Mouse (Mus musculus) lung, embryonic 15.5 days (tissue): Measurements from ENCODE around the gene Eif2b2. TPM values are rescaled to one million over a fixed set of nuclear protein-coding genes. Genes with fewer than 3 reads are reported as not detected.
A peak's percentile ranks its signal among the peaks of the same experiment; 100 is the strongest.

Experiments used
- ATAC-seq: fragments of 200-750 bp; cut with Nextera tagmentation; 2 replicates; pipeline ENCODE4 v1.8.0; 2017; ENCODE audit warnings: moderate number of reproducible peaks, borderline replicate concordance; ENCODE audit not compliant: low FRiP score, low TSS enrichment; ENCODE audit errors: extremely low read depth
- H3K27ac ChIP-seq: fragments of 300-500 bp; sonication (generic); 2 replicates; pipeline ENCODE4 v1.5.1; 2015; ENCODE audit warnings: moderate library complexity, mild to moderate bottlenecking, inconsistent platforms
- H3K27me3 ChIP-seq: fragments of 300-500 bp; sonication (generic); 2 replicates; pipeline ENCODE4 v1.6.1; 2015; ENCODE audit warnings: inconsistent platforms
- H3K36me3 ChIP-seq: fragments of 300-500 bp; sonication (generic); 2 replicates; pipeline ENCODE4 v1.6.1; 2015; ENCODE audit warnings: inconsistent platforms
- H3K4me1 ChIP-seq: fragments of 300-500 bp; sonication (generic); 2 replicates; pipeline ENCODE4 v1.6.1; 2015; ENCODE audit warnings: inconsistent platforms
- H3K4me2 ChIP-seq: fragments of 300-500 bp; sonication (generic); 2 replicates; pipeline ENCODE4 v1.6.1; 2015; ENCODE audit warnings: inconsistent platforms, mild to moderate bottlenecking, moderate library complexity
- H3K4me3 ChIP-seq: fragments of 300-500 bp; sonication (generic); 2 replicates; pipeline ENCODE4 v1.5.1; 2015; ENCODE audit warnings: mild to moderate bottlenecking, inconsistent platforms
- H3K9ac ChIP-seq: fragments of 300-500 bp; sonication (generic); 2 replicates; pipeline ENCODE4 v1.6.1; 2015; ENCODE audit warnings: inconsistent platforms
- H3K9me3 ChIP-seq: fragments of 300-500 bp; sonication (generic); 2 replicates; pipeline ENCODE4 v1.6.1; 2016; ENCODE audit warnings: inconsistent platforms
- WGBS: fragments of 180-500 bp; shearing (Covaris S2); methylation state at CpG from one replicate; pipeline ENCODE4 v1.1.7; 2015; 5-methylcytosine and 5-hydroxymethylcytosine counted together
- microRNA-seq: library from miRNA; unstranded; fragments of <30 nt; microRNA quantifications from one replicate; pipeline ENCODE4, GENCODE M21; 2016
- polyA plus RNA-seq: library from polyadenylated mRNA; unstranded; fragments of >200 nt; fragmentation: Nextera tagmentation; extraction: Ambion mirVana; gene quantifications from 2 replicates; pipeline ENCODE4 v1.2.1, GENCODE M21; 2015

The Eif2b2 gene
- polyA plus RNA-seq, 1 experiment from 2014 or later, result 88.2 TPM

DNA sequence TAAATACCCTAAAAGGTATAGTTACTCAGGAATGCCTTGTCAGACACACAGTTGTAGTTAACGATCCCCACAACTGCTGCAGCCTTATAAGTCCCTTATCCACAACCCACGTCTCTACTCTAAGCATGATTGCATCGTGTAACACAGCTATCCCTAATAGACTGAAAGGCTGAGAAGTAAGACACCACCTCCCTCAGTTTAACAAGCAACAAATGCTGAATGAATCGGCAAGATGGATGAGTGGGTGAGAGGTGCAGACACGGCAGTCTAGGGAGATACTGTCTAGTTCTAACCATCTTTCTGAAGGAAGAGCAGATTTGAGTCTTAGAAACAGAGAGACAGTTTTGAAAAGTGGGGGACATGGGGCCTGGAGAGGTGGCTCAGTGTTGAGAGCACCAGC lies 43.9 kb downstream of the Eif2b2 start:
- Histone ChIP-seq H3K27me3 (no peaks in the 10 kb centered on the region), H3K9ac (no peak overlapping the region), H3K4me1 (peaks cover 25% of the 10 kb centered on the region; the same call in 1 of the 2 replicates), H3K27ac (peak overlapping the region; percentile 52; the same call in 1 of the 2 replicates), H3K4me3 (no peak overlapping the region), H3K36me3 (no peaks in the 10 kb centered on the region), H3K9me3 (no peaks in the 10 kb centered on the region), H3K4me2 (no peak overlapping the region)
- ATAC-seq, result no peak
- WGBS, result 68% methylated on average over 5 of the region's 5 CpGs

DNA sequence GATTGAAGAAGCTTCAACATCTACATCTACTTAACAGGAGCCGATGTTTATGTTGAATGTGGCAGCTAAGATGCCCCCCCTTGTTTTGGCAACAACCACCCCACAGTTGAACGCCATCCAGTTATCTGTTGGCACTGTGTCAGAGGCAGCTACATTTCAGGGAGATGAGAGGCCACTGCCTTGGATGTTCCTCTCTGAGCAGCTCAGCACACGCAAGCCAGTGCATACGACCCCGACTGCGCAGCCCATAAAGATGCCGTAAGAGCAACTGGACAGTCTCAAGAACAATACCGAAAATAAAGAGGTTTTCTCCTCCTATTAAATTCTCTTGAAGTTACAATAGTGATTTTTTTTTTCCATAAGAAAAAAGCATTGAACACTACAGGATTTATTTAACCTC lies 45.2 kb downstream of the Eif2b2 start:
- 49% methylated on average over 8 of the region's 8 CpGs for WGBS
- Histone ChIP-seq H3K27me3 (no peaks in the 10 kb centered on the region), H3K4me1 (peaks cover 25% of the 10 kb centered on the region; the same call in 1 of the 2 replicates), H3K9ac (no peak overlapping the region), H3K9me3 (no peaks in the 10 kb centered on the region), H3K4me3 (no peak overlapping the region), H3K36me3 (no peaks in the 10 kb centered on the region), H3K4me2 (peak overlapping the region; percentile 7; the same call in 1 of the 2 replicates), H3K27ac (peak overlapping the region; percentile 21)
- peak; percentile 77; the same call in 1 of the 2 replicates for ATAC-seq

DNA sequence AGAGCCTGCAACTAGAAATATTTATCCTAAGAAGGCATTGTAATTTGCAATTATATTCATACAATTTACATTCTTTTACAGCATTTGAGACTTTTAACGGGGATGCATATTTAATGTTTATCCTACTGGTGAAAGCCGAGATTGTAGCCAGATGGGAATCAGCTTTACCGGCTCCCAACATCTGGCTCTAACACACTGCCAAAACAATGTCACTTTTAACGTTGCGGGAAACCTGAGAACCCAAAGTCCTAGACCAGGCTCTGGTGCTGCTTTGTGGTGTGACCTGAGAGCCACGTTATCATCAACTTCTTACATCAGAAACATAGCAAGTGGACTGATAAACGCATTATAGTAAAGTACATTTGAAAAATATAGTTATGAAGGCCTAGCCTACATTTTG lies 45.7 kb downstream of the Eif2b2 start:
- Histone ChIP-seq H3K4me2 (no peak overlapping the region), H3K4me1 (peaks cover 27% of the 10 kb centered on the region), H3K9ac (no peak overlapping the region), H3K27me3 (no peaks in the 10 kb centered on the region), H3K9me3 (no peaks in the 10 kb centered on the region), H3K36me3 (no peaks in the 10 kb centered on the region), H3K4me3 (no peak overlapping the region), H3K27ac (peak overlapping the region; percentile 39; the same call in 1 of the 2 replicates)
- WGBS, result 27% methylated on average over 7 of the region's 7 CpGs
- no peak for ATAC-seq

DNA sequence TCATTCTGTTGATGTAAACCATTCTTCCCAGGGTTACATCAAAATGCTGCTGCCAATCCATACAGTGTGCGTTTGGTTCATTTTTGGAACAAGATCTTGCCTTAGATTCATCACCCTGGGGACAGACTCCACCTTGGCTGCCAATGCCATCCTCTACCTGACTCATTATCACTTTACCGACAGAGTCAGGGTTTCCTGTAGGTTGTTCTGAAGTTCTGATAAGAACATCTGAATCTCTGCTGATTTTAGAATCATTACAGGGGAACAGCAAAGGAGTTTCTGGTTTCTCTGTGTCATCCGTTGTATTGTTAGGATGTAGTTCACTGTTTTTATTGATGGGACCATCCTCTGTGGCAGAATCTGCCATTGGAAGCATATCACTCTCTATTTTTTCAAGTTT lies 47.0 kb downstream of the Eif2b2 start:
- Histone ChIP-seq H3K9ac (no peak overlapping the region), H3K27me3 (no peaks in the 10 kb centered on the region), H3K27ac (no peak overlapping the region), H3K36me3 (no peaks in the 10 kb centered on the region), H3K4me2 (no peak overlapping the region), H3K4me3 (no peak overlapping the region), H3K9me3 (no peaks in the 10 kb centered on the region), H3K4me1 (peaks cover 28% of the 10 kb centered on the region)
- 84% methylated on average over 3 of the region's 3 CpGs for WGBS
- ATAC-seq, result no peak

DNA sequence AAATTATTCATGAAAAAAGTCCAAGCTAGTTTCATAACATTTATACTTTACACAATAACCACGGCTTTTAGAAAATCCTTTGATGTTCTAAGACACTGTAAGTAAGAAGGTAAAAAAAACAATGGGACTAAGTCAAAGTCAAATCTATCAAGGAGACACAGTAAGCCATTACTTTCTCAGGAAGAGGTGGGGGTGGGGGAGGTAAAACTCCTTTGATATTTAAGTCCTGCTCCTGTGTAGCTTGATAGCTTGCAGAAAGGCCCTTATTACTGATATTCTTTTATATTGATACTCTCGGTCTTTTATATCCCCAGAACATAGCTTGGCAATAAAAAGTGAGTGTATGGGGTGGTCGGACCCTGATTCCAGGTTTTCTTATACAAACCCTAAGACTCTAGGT lies 50.5 kb downstream of the Eif2b2 start:
- peaks cover 22% of the 10 kb centered on the region for H3K4me1 ChIP-seq
- peaks cover 2% of the 10 kb centered on the region; the same call in 1 of the 2 replicates for H3K36me3 ChIP-seq
- peak overlapping the region; percentile 72 for H3K4me2 ChIP-seq
- no peaks in the 10 kb centered on the region for H3K9me3 ChIP-seq
- no peaks in the 10 kb centered on the region for H3K27me3 ChIP-seq
- 43% methylated on average over 3 of the region's 3 CpGs for WGBS
- peak overlapping the region; percentile 61 for H3K4me3 ChIP-seq
- peak overlapping the region; percentile 74 for H3K27ac ChIP-seq
- ATAC-seq, result no peak
- peak overlapping the region; percentile 70 for H3K9ac ChIP-seq

DNA sequence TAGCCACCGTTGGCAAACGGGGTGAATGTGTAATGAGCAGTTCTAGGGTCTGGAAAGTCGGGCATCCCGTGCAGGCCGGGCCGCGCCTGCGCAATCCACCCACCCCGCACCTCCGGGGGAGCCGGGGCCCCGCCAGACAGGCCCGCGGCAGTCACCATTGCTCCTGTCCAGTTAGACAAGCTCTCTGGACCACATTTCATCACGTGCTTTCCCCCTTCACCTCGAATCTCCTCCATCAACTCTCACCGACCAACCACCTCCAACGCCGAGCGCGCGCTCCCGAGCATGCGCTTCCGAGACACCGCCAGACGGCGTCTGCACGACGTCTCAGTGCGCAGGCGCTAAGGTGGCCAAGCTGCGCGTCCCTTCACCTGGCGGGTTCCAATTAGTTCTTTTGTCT lies 51.0 kb downstream of the Eif2b2 start, which contains the start of gene Mlh3:
Mlh3 (minus strand) TSS at position 281 of the 400 bp plus-strand sequence.
- H3K9ac ChIP-seq, result peak within 1 kb of the TSS; percentile 70
- no peaks in the 10 kb centered on the region for H3K9me3 ChIP-seq
- peak; percentile 82 for ATAC-seq
- 2% methylated on average over 35 of the region's 35 CpGs for WGBS
- H3K4me3 ChIP-seq, result peak within 1 kb of the TSS; percentile 61
- peaks cover 18% of the 10 kb centered on the region for H3K4me1 ChIP-seq
- peaks cover 5% of the 10 kb centered on the region; the same call in 1 of the 2 replicates for H3K36me3 ChIP-seq
- H3K27me3 ChIP-seq, result no peaks in the 10 kb centered on the region
- H3K4me2 ChIP-seq, result peak within 1 kb of the TSS; percentile 72
- peak within 1 kb of the TSS; percentile 74 for H3K27ac ChIP-seq

DNA sequence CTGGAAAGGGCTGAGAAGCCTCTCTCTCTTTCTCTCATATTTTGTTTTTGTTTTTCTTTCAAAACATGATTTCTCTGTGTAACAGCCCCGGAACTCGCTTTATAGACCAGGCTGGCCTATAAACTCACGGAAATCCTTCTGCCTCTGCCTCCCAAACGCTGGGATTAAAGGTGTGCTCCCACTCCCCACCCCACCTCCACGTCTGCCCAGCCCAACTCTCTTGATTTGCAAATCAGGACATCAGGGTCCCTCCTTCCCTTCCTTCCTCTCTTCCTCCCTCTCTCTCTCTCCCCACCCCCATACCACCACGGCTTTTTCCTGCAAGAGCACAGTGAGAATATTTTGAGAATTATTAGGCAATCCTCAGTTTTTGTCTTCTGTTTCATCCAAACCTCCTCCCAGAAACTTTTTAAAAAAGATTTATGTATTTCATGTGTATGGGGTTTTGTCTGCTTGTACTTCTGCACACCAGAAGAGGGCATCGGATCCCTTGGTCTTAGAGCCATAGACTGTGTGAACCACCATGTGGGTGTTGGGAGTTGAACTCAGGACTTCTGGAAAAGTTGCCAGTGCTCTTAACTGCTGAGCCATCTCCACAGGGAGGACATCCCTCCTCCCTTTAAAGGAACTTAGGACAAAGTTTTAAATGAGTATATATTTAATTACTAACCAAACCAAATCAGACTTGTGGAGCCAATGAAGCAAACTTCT lies 52.0 kb downstream of the Eif2b2 start:
- ATAC-seq, result no peak
- H3K4me1 ChIP-seq, result peaks cover 10% of the 10 kb centered on the region
- no peak overlapping the region for H3K4me3 ChIP-seq
- WGBS, result 74% methylated on average over 7 of the region's 7 CpGs
- H3K9me3 ChIP-seq, result no peaks in the 10 kb centered on the region
- no peak overlapping the region for H3K9ac ChIP-seq
- no peak overlapping the region for H3K27ac ChIP-seq
- H3K36me3 ChIP-seq, result peaks cover 8% of the 10 kb centered on the region; the same call in 1 of the 2 replicates
- no peaks in the 10 kb centered on the region for H3K27me3 ChIP-seq
- H3K4me2 ChIP-seq, result no peak overlapping the region

DNA sequence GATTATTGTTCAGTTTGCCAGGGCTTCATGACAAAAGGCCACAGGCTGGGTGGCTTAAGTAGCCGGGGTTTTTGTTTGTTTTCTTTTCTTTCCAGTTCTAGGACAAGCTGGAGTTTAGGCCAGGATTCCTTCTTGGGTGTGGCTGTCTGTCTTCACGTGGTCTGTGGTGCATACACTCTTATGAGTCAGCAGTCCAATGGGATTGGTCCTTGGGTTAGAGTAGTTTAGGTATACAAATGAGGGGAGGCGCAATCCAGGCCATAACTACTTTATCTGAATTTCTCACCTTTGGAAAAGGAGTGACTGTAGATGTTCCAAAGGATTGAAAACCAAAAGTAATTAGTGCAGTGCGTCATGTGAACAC lies 52.5 kb downstream of the Eif2b2 start:
- Histone ChIP-seq H3K4me3 (no peak overlapping the region), H3K9ac (no peak overlapping the region), H3K27ac (no peak overlapping the region), H3K36me3 (peaks cover 8% of the 10 kb centered on the region; the same call in 1 of the 2 replicates), H3K27me3 (no peaks in the 10 kb centered on the region), H3K9me3 (no peaks in the 10 kb centered on the region), H3K4me1 (peaks cover 10% of the 10 kb centered on the region), H3K4me2 (no peak overlapping the region)
- WGBS, result 64% methylated on average over 4 of the region's 4 CpGs
- ATAC-seq, result no peak

DNA sequence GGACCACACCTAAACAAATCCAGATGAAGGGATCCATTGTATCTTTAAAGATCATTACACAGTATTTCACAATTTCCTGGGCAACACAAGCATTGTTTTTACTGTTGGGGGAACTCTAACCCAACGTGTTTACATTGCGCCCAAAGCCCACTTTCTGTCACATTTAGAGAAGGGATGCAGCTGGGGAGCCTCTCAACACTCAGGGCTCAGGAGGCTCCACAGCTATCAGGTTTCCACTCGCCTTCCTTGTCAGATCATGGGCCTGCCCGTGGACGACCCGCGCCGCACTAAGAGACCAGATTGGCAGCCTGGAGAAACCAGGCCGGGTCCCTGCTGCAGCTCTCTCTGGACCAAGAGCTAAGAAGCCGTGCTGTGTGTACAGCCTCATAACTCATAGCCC lies 54.2 kb downstream of the Eif2b2 start:
- H3K9ac ChIP-seq, result no peak overlapping the region
- H3K36me3 ChIP-seq, result peaks cover 8% of the 10 kb centered on the region; the same call in 1 of the 2 replicates
- peak overlapping the region; percentile 55; the same call in 1 of the 2 replicates for H3K27ac ChIP-seq
- H3K4me3 ChIP-seq, result no peak overlapping the region
- peak; percentile 36; the same call in 1 of the 2 replicates for ATAC-seq
- no peak overlapping the region for H3K4me2 ChIP-seq
- 36% methylated on average over 10 of the region's 10 CpGs for WGBS
- H3K4me1 ChIP-seq, result peaks cover 10% of the 10 kb centered on the region
- H3K27me3 ChIP-seq, result no peaks in the 10 kb centered on the region
- H3K9me3 ChIP-seq, result no peaks in the 10 kb centered on the region

Small RNAs within 50 kb of the gene (microRNA-seq; reads per million reads assigned to microRNA genes)
- gene Mir6938, result 0.74 reads per million

Other genes starting within 250 kb of the Eif2b2 start
- 139 and 144 TPM in 2 replicates for gene Fcf1, start 248.6 kb upstream of the Eif2b2 start, polyA plus RNA-seq
- 13.8 and 16.1 TPM in 2 replicates for gene Arel1, start 248.6 kb upstream of the Eif2b2 start, polyA plus RNA-seq
- 23.3 and 28.4 TPM in 2 replicates for gene Ylpm1, start 223.2 kb upstream of the Eif2b2 start, polyA plus RNA-seq
- gene Prox2, start 108.7 kb upstream of the Eif2b2 start, polyA plus RNA-seq, result 5.5 and 6.6 TPM in 2 replicates
- 108 and 109 TPM in 2 replicates for gene Dlst, start 108.6 kb upstream of the Eif2b2 start, polyA plus RNA-seq
- 1.1 and 1.4 TPM in 2 replicates for gene Rps6kl1, start 68.2 kb upstream of the Eif2b2 start, polyA plus RNA-seq
- 10.8 and 12.7 TPM in 2 replicates for gene Pgf, start 41.7 kb upstream of the Eif2b2 start, polyA plus RNA-seq
- gene Mlh3, start 51.1 kb downstream of the Eif2b2 start, polyA plus RNA-seq, result 8.1 and 9.3 TPM in 2 replicates
- gene Acyp1, start 69.0 kb downstream of the Eif2b2 start, polyA plus RNA-seq, result 53.8 and 55.5 TPM in 2 replicates
- 1.7 TPM in 2 replicates for gene Zc2hc1c, start 69.1 kb downstream of the Eif2b2 start, polyA plus RNA-seq
- 19.5 and 21.1 TPM in 2 replicates for gene Nek9, start 119.9 kb downstream of the Eif2b2 start, polyA plus RNA-seq
- 321 and 334 TPM in 2 replicates for gene Tmed10, start 155.4 kb downstream of the Eif2b2 start, polyA plus RNA-seq